Mouse (Mus musculus) frontal cortex, postnatal 10 days (tissue): ENCODE measurements around the gene Slc35a3.

ENCODE experiments used
- DNase-seq, 2 experiments: peaks; one replicate each; pipeline ENCODE4 v3.0.0; 2022; ENCODE audit warnings: low spot score in 2 of 2, mixed read lengths in 1 of 2

Gene Slc35a3

GRCm38 (mm10) chr3:116638572-116638971 lies 74.1 kb downstream of the Slc35a3 start:
- no peak for DNase-seq

DNA sequence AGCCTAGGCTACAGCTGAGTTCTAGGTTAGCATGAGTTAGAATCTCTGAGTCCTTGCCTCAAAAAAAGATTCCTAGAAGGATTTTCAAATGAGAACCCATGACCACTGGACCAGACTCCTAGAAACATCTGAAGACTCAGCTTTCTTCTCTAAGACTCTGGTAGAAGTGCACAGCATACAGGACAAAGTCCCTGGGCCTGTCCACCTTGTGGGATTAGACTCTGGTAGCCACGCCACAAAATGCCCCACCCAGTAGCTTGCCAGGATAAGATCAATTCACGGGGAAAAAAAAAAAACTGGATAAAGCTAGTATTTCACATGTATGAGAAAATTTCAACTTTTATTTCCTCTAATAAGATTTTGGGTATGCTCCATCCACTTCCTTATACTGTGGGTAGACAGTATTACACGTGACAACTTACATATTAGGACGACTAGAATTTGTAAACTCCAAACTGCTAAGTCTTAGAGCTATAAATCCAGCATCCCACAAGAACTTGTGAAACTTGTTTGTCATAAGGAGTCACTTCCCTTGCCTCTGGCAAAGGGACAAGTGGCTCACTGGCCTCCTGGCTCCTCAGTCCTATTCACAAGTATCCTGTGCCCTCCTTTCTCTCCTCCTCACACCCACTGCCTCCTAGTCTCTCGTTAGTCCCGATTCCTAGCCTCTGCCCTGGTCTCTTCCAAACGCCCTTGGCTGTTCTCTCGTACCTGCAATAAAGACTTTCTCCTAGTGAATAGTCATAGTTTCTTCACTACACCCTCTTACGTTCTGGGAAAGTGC lies 74.7 kb downstream of the Slc35a3 start:
- no peak for DNase-seq

DNA sequence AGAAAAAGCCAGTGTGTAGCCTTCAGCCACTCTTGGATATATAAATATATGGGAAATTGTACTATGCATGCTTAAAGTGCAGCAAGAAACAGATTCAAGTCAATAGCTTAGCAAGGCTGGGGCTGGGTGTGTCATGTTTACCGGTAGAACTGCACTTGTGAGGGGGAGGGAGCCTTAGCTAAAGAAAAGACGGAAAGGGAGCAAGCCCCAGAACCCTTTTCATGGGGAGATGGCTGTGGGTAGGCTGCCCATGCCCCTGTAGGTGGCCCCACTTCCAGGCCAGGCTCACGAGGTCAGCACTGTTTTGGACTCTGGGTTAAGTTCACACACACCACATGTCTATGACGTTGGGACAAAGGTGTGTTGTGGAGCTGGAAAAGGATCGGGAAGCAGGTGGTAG lies 76.8 kb downstream of the Slc35a3 start:
- DNase-seq, result no peak

DNA sequence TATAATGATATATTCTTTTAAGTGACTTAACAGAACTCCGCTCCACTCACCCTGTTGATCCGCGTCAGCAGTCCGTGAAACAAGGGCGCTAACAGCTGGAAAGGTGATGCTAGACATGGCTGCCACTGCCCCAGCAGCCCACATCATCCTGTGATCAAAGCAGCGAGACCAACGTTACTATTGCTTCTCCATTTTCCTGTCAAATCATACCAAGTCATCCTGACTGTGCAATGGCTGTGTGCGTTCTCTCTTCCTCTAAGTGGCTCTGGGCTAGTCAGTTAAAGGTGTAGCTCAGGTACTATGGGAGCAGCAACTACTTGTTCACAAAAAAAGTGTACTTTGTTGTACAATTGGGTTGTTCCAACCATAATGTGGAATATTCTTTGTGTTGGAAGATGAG lies 77.8 kb downstream of the Slc35a3 start:
- DNase-seq, result no peak

DNA sequence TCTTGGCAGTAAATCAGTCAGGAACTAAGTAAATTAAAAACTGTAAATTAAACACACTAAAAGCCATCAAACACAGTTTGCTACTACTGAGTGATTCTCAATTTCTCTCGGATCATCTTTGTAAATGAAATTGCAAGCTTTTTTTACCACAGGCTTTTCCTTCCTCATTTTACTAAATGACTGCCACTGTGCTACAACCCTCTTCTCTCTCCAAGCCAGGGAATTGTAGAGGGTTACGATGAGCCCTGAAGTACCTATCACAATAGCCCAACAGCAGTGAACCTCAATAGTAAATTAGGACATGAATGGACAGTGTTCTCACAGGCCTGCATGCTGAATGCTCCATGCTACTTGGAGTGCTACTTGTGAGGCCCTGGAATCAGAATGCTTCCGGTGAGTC lies 78.5 kb downstream of the Slc35a3 start:
- DNase-seq, result no peak

GRCm38 (mm10) chr3:116632971-116633370 lies 79.7 kb downstream of the Slc35a3 start:
- DNase-seq, result no peak

DNA sequence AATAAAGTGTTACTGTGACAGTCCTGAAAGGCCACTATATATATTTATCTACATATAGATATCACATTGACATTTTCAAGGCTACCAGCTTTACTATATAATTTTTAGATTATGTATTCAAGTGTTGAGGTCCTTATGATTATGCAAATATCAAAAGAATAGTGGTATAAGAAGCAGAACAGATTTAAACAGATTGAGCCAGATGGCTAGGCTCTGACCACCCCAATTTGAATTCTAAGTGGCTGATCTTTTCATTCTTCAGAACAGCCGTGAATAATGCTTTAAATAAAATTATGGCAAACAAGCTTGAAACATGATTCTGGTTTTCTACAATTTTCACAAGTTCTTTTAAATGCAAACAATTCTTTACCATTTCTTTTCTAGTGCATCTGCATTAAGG lies 81.2 kb downstream of the Slc35a3 start:
- no peak for DNase-seq

GRCm38 (mm10) chr3:116622641-116623040 lies 90.0 kb downstream of the Slc35a3 start:
- no peak for DNase-seq

GRCm38 (mm10) chr3:116620636-116621370 lies 91.8 kb downstream of the Slc35a3 start:
- DNase-seq, result no peak
